Mouse (Mus musculus): ENCODE data around the gene St3gal3. TPM values are rescaled to one million over a fixed set of nuclear protein-coding genes. Genes with fewer than 3 reads are reported as not detected.

St3gal3 gene
- polyA plus RNA-seq, 1 experiment from 2014 or later = 5.1 TPM

DNA sequence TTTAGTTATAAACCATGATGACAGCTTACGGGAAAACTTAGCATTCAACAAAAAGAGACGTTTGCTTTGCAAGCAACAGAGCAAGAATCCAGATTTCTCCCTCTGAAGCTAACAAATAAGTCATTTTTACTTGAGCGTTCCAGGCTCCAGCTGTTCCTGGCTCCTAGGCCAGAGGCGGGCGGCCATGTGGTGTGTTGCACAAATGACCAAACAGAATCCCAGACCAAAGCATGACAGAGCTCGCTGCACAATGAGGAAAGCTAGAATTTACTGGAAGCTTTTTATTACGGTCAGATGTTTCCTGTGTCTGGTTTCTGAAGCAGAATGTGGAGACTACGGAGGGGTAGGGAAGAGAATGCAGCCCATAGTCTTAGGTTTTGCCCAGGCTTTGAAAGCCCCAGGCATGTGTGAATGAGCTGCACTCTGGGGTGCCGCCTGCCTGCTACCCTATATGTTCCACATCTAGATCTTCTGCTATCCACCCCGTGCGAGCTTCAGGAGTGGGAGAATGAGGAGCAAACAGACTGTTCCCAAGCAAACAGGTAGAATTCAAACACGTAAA lies 76.5 kb downstream of the St3gal3 start:
- no peak overlapping the region for H3K4me3 ChIP-seq (ENCODE audit: low read depth, low read length)
- WGBS (ENCODE audit: insufficient replicate concordance) = 74% methylated on average over 12 of the region's 12 CpGs
- 0 out of 2 replicates have a peak, but pooled peaks cover 2% of the 10 kb centered on the region for H3K36me3 ChIP-seq (replicated peaks; ENCODE audit: insufficient read depth, low read length)
- no peak for ATAC-seq
- no peaks in the 10 kb centered on the region for H3K27me3 ChIP-seq (ENCODE audit: insufficient read depth, low read length)
- no peaks in the 10 kb centered on the region; the same call in 1 of the 2 replicates for H3K4me1 ChIP-seq (ENCODE audit: insufficient read depth)
- TF ChIP-seq CTCF (IDR thresholded peaks at IDR 0.05; ENCODE audit: low read depth) (no peak), EP300 (IDR thresholded peaks at IDR 0.05; ENCODE audit: low read depth) (no peak)
- no peaks in the 10 kb centered on the region for H3K9me3 ChIP-seq (ENCODE audit: low read length)
- H3K27ac ChIP-seq (ENCODE audit: low read depth) = no peak overlapping the region
- DNase-seq = no peak
- H3K4me2 ChIP-seq (ENCODE audit: low read depth, low read length) = no peak overlapping the region
- H3K9ac ChIP-seq (replicated peaks) = no peak overlapping the region

DNA sequence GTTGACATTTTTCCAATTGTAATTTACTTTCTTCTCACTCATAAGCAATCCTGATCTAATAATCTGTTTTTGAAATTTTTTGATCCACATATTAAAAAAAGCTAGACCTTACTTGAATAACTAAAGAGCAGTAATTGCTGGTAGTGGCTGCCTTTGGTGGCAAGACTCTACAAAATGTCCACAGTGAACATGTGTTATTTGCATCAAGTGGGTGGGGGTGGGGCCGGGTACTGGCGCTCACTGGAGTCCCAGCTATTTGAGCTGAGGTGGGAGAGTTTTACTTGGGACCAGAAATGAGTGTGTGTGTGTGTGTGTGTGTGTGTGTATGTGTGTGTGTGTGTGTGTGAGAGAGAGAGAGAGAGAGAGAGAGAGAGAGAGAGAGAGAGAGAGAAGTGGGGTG lies 77.6 kb downstream of the St3gal3 start:
- ATAC-seq (no peak), DNase-seq (no peak)
- 75% methylated on average over 2 of the region's 2 CpGs for WGBS (ENCODE audit: insufficient replicate concordance)
- Histone ChIP-seq H3K36me3 (replicated peaks; ENCODE audit: insufficient read depth, low read length) (0 out of 2 replicates have a peak, but pooled peaks cover 2% of the 10 kb centered on the region), H3K27me3 (ENCODE audit: insufficient read depth, low read length) (no peaks in the 10 kb centered on the region), H3K9me3 (ENCODE audit: low read length) (no peaks in the 10 kb centered on the region), H3K9ac (replicated peaks) (no peak overlapping the region), H3K4me1 (ENCODE audit: insufficient read depth) (no peaks in the 10 kb centered on the region), H3K27ac (ENCODE audit: low read depth) (no peak overlapping the region), H3K4me2 (ENCODE audit: low read depth, low read length) (no peak overlapping the region), H3K4me3 (ENCODE audit: low read depth, low read length) (no peak overlapping the region)
- no peak for TF ChIP-seq CTCF (IDR thresholded peaks at IDR 0.05; ENCODE audit: low read depth)
- no peak for TF ChIP-seq EP300 (IDR thresholded peaks at IDR 0.05; ENCODE audit: low read depth)

DNA sequence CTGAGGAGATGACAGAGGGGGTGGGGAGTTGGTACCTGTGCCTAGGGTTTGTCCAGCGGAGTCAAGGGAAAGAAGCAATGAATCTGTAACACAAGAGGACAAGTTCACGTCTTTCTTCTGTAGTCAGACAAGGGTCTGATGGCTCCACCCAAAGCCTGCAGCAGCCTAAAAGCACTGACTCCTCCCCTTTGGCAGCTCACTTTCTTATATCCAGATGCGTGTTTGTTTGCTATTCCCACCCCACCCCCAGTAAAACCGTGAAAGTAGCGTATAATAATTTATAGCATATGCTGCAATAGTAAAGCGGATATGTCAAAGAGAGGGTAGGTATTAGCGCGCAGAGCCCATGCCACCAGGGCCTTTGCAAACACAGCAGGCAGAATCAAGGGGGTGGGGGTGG lies 80.1 kb downstream of the St3gal3 start:
- ATAC-seq (no peak), DNase-seq (no peak)
- TF ChIP-seq CTCF (IDR thresholded peaks at IDR 0.05; ENCODE audit: low read depth) = no peak
- no peak for TF ChIP-seq EP300 (IDR thresholded peaks at IDR 0.05; ENCODE audit: low read depth)
- no peak overlapping the region for H3K9ac ChIP-seq (replicated peaks)
- H3K27ac ChIP-seq (ENCODE audit: low read depth) = no peak overlapping the region
- H3K27me3 ChIP-seq (ENCODE audit: insufficient read depth, low read length) = no peaks in the 10 kb centered on the region
- H3K9me3 ChIP-seq (ENCODE audit: low read length) = no peaks in the 10 kb centered on the region
- no peak overlapping the region for H3K4me3 ChIP-seq (ENCODE audit: low read depth, low read length)
- H3K4me1 ChIP-seq (ENCODE audit: insufficient read depth) = no peaks in the 10 kb centered on the region
- 86% methylated on average over 8 of the region's 8 CpGs for WGBS (ENCODE audit: insufficient replicate concordance)
- H3K36me3 ChIP-seq (replicated peaks; ENCODE audit: insufficient read depth, low read length) = 0 out of 2 replicates have a peak, but pooled peaks cover 2% of the 10 kb centered on the region
- no peak overlapping the region for H3K4me2 ChIP-seq (ENCODE audit: low read depth, low read length)

DNA sequence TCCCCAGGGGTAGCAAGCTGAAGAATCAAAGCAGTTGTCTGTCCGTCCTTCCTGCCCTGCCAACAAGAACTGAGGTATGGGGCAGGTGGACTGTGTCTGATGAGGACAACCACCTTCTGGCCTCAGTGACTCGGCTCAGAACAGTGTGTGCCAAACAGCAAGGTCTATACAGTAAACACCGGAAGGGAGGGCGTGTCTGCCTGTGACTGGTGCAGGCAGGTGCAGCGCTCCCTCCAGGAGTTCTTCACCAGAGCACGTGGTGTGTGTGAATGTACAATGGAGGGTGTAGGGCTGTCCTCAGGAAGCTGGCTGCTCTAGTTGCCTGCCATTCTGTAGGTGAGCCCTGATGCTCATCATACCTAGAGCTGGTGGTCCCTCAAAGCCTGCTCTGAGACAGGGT lies 80.8 kb downstream of the St3gal3 start:
- WGBS (ENCODE audit: insufficient replicate concordance) = 76% methylated on average over 6 of the region's 6 CpGs
- 0 out of 2 replicates have a peak, but pooled peaks cover 2% of the 10 kb centered on the region for H3K36me3 ChIP-seq (replicated peaks; ENCODE audit: insufficient read depth, low read length)
- no peak overlapping the region for H3K9ac ChIP-seq (replicated peaks)
- H3K9me3 ChIP-seq (ENCODE audit: low read length) = no peaks in the 10 kb centered on the region
- H3K4me1 ChIP-seq (ENCODE audit: insufficient read depth) = no peaks in the 10 kb centered on the region
- H3K27ac ChIP-seq (ENCODE audit: low read depth) = no peak overlapping the region
- TF ChIP-seq CTCF (IDR thresholded peaks at IDR 0.05; ENCODE audit: low read depth) (no peak), EP300 (IDR thresholded peaks at IDR 0.05; ENCODE audit: low read depth) (no peak)
- no peak for DNase-seq
- H3K4me3 ChIP-seq (ENCODE audit: low read depth, low read length) = no peak overlapping the region
- H3K27me3 ChIP-seq (ENCODE audit: insufficient read depth, low read length) = no peaks in the 10 kb centered on the region
- peak; percentile 92 for ATAC-seq
- H3K4me2 ChIP-seq (ENCODE audit: low read depth, low read length) = no peak overlapping the region

DNA sequence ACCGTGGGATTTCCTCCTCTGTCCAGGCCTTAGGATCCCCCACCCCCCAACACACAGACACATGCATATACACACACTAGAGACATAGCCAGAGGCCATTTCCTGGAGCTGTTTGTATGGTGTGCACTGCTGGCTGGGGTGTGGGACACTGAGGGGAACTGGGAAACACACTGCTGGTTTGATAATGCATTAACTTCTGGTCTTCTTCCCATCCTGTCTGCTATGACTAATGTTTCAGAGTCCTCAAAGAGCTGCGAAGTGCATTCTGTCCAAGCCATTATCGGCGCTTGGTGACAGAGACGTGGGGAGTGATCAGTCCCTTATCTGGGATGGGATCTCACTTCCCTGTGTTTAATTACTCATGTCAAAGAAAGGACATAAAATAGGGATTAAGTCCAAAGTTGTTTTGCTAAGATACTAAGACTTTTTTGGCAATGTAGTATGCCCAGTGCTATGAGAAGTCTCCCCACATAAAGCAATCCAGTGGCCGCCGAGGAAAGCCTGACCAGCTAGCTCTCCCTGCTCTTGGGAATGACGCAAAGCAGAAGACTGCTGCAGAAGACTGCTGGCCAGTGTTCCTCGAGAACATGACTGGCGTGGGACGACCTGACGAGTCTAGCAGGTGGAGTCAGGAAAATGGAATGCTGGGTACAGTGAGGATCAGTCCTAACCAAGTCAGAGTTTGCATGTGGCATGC lies 85.0 kb downstream of the St3gal3 start:
- no peak overlapping the region for H3K4me3 ChIP-seq (ENCODE audit: low read depth, low read length)
- H3K4me1 ChIP-seq (ENCODE audit: insufficient read depth) = 0 out of 2 replicates have a peak, but pooled peaks cover 3% of the 10 kb centered on the region
- peak overlapping the region; percentile 29; the same call in 1 of the 2 replicates for H3K27ac ChIP-seq (ENCODE audit: low read depth)
- no peak for DNase-seq
- no peaks in the 10 kb centered on the region for H3K27me3 ChIP-seq (ENCODE audit: insufficient read depth, low read length)
- 53% methylated on average over 12 of the region's 12 CpGs for WGBS (ENCODE audit: insufficient replicate concordance)
- no peak overlapping the region for H3K4me2 ChIP-seq (ENCODE audit: low read depth, low read length)
- H3K36me3 ChIP-seq (replicated peaks; ENCODE audit: insufficient read depth, low read length) = no peaks in the 10 kb centered on the region
- H3K9me3 ChIP-seq (ENCODE audit: low read length) = no peaks in the 10 kb centered on the region
- ATAC-seq = peak; percentile 22; the same call in 1 of the 2 replicates
- H3K9ac ChIP-seq (replicated peaks) = no peak overlapping the region
- TF ChIP-seq CTCF (IDR thresholded peaks at IDR 0.05; ENCODE audit: low read depth) (no peak), EP300 (IDR thresholded peaks at IDR 0.05; ENCODE audit: low read depth) (no peak)

DNA sequence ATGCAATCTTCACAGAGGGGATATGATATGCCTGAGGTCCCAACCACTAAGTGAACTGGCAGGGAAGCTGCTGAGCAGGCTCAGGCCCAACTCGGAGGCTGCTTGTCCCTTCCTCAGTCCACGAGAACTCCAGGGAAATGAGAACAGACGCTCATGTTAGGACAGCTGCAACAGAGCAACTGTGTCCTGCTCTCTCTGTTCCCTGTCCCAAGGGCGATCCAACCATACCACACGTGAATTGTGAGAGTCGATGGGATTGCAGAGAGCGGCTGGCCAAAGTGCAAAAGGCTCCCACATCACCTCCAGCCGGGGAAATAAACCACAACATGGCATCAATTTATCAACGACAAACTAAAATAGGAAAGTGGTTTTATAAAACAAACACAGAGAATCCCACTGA lies 90.2 kb downstream of the St3gal3 start:
- Histone ChIP-seq H3K36me3 (replicated peaks; ENCODE audit: insufficient read depth, low read length) (no peaks in the 10 kb centered on the region), H3K9me3 (ENCODE audit: low read length) (no peaks in the 10 kb centered on the region), H3K4me2 (ENCODE audit: low read depth, low read length) (no peak overlapping the region), H3K4me1 (ENCODE audit: insufficient read depth) (peaks cover 14% of the 10 kb centered on the region; the same call in 1 of the 2 replicates), H3K4me3 (ENCODE audit: low read depth, low read length) (no peak overlapping the region), H3K27me3 (ENCODE audit: insufficient read depth, low read length) (no peaks in the 10 kb centered on the region), H3K9ac (replicated peaks) (no peak overlapping the region), H3K27ac (ENCODE audit: low read depth) (peak overlapping the region; percentile 71)
- ATAC-seq (peak; percentile 87), DNase-seq (peak; percentile 39)
- no peak for TF ChIP-seq EP300 (IDR thresholded peaks at IDR 0.05; ENCODE audit: low read depth)
- TF ChIP-seq CTCF (IDR thresholded peaks at IDR 0.05; ENCODE audit: low read depth) = no peak
- 60% methylated on average over 9 of the region's 9 CpGs for WGBS (ENCODE audit: insufficient replicate concordance)
